Mouse (Mus musculus): ENCODE results near the gene Xkr8. TPM values are rescaled to one million over a fixed set of nuclear protein-coding genes. Genes with fewer than 3 reads are reported as not detected.

Gene Xkr8
- total and polyA plus RNA-seq, 3 experiments = 3.8 to 8.6 (median 4.9) TPM

- no peak for DNase-seq (ENCODE audit: extremely low read depth)
- peak overlapping the region in 2 of 3 experiments; percentile 66 to 77 for H3K4me3 ChIP-seq (replicated peaks in 1 of 3; ENCODE audit: low read depth in 2 of 3, low read length in 2 of 3, poor library complexity in 1 of 3)
- TF ChIP-seq POLR2AphosphoS2 (IDR thresholded peaks at IDR 0.05; ENCODE audit: low read depth, low read length) (no peak), GABPA (IDR thresholded peaks at IDR 0.05; ENCODE audit: insufficient replicate concordance, low read depth, low read length) (no peak), PAX5 (IDR thresholded peaks at IDR 0.05; ENCODE audit: low read length) (no peak), CHD1 (IDR thresholded peaks at IDR 0.05; ENCODE audit: low read depth, low read length) (no peak), CHD2 (IDR thresholded peaks at IDR 0.05; ENCODE audit: low read length) (no peak), CTCF (conservative IDR thresholded peaks at IDR 0.05 in 1 of 2, IDR thresholded peaks at IDR 0.05 in 1 of 2; ENCODE audit: low read depth in 2 of 2, low read length in 2 of 2) (no peak), MEF2A (IDR thresholded peaks at IDR 0.05; ENCODE audit: borderline replicate concordance, low read depth, low read length) (no peak), NRF1 (IDR thresholded peaks at IDR 0.05; ENCODE audit: low read depth, low read length) (no peak), POLR2A (IDR thresholded peaks at IDR 0.05; ENCODE audit: low read depth, low read length) (no peak), ZKSCAN1 (IDR thresholded peaks at IDR 0.05; ENCODE audit: borderline replicate concordance, low read depth, low read length) (no peak), ZNF384 (IDR thresholded peaks at IDR 0.05; ENCODE audit: low read depth, low read length) (no peak), E2F4 (IDR thresholded peaks at IDR 0.05; ENCODE audit: insufficient replicate concordance, low read depth, low read length) (no peak), MYC (IDR thresholded peaks at IDR 0.05; ENCODE audit: low read depth, low read length) (no peak), ZC3H11A (IDR thresholded peaks at IDR 0.05; ENCODE audit: low read depth, low read length) (no peak), MAX (IDR thresholded peaks at IDR 0.05; ENCODE audit: low read length) (no peak), ZMIZ1 (IDR thresholded peaks at IDR 0.05; ENCODE audit: low read depth, low read length) (no peak), MXI1 (IDR thresholded peaks at IDR 0.05; ENCODE audit: low read depth, low read length) (no peak), EP300 (IDR thresholded peaks at IDR 0.05; ENCODE audit: low read length) (no peak), JUND (conservative IDR thresholded peaks at IDR 0.05; ENCODE audit: low read depth, low read length) (no peak)
- H3K4me2 ChIP-seq (ENCODE audit: insufficient read depth, low read depth, poor library complexity, severe bottlenecking) = peak overlapping the region; percentile 48; the same call in 1 of the 2 replicates
- in situ Hi-C loops (cut with MboI; ENCODE audit: low pct_ligation_motif_present, low pct_unique_long_range_greater_than_20kb, low sequenced_read_pairs) = no loop called here
- no peaks in the 10 kb centered on the region for H3K9me3 ChIP-seq (replicated peaks; ENCODE audit: low read length)
- H3K36me3 ChIP-seq (replicated peaks in 1 of 2; ENCODE audit: control insufficient read depth in 1 of 2, insufficient read depth in 1 of 2, low read length in 1 of 2) = peaks cover 0 to 2% of the 10 kb centered on the region in 2 experiments
- H3K9ac ChIP-seq (ENCODE audit: insufficient read depth, low read depth) = 0 out of 2 replicates have a peak overlapping the region, but pooled peaks have one; percentile 67
- H3K79me2 ChIP-seq (replicated peaks; ENCODE audit: control insufficient read depth, extremely low read depth, insufficient read depth, poor library complexity, severe bottlenecking) = no peaks in the 10 kb centered on the region
- dilution Hi-C loops (cut with MboI; ENCODE audit: extremely low pct_ligation_motif_present, extremely low pct_unique_long_range_greater_than_20kb, low sequenced_read_pairs) = no loop called here
- H3K4me1 ChIP-seq (ENCODE audit: control insufficient read depth in 1 of 2, insufficient read depth in 2 of 2) = peaks cover 7 to 36% of the 10 kb centered on the region in 2 experiments
- peaks cover 17% of the 10 kb centered on the region for H3K27me3 ChIP-seq (replicated peaks)
- no peak overlapping the region for H3K27ac ChIP-seq (ENCODE audit: insufficient read depth, low read depth)
These were observed 25.4 kb upstream of the Xkr8 start for GRCm38 (mm10) chr4:132757633-132758351.

GRCm38 (mm10) chr4:132756974-132757373 lies 24.6 kb upstream of the Xkr8 start, which contains the start of gene Smpdl3b:
Smpdl3b (minus strand) TSS chr4:132757252.
- H3K4me2 ChIP-seq (ENCODE audit: insufficient read depth, low read depth, poor library complexity, severe bottlenecking) = peak within 1 kb of the TSS; percentile 48
- no peaks in the 10 kb centered on the region for H3K9me3 ChIP-seq (replicated peaks; ENCODE audit: low read length)
- no peaks in the 10 kb centered on the region for H3K79me2 ChIP-seq (replicated peaks; ENCODE audit: control insufficient read depth, extremely low read depth, insufficient read depth, poor library complexity, severe bottlenecking)
- H3K27me3 ChIP-seq (replicated peaks) = peaks cover 17% of the 10 kb centered on the region
- DNase-seq (ENCODE audit: extremely low read depth) = no peak
- H3K27ac ChIP-seq (ENCODE audit: insufficient read depth, low read depth) = no peak within 1 kb of the TSS
- in situ Hi-C loops (cut with MboI; ENCODE audit: low pct_ligation_motif_present, low pct_unique_long_range_greater_than_20kb, low sequenced_read_pairs) (no loop called here), dilution Hi-C loops (cut with MboI; ENCODE audit: extremely low pct_ligation_motif_present, extremely low pct_unique_long_range_greater_than_20kb, low sequenced_read_pairs) (no loop called here)
- peaks cover 0 to 2% of the 10 kb centered on the region in 2 experiments for H3K36me3 ChIP-seq (replicated peaks in 1 of 2; ENCODE audit: control insufficient read depth in 1 of 2, insufficient read depth in 1 of 2, low read length in 1 of 2)
- peak within 1 kb of the TSS; percentile 67 for H3K9ac ChIP-seq (ENCODE audit: insufficient read depth, low read depth)
- H3K4me1 ChIP-seq (ENCODE audit: control insufficient read depth in 1 of 2, insufficient read depth in 2 of 2) = peaks cover 10 to 36% of the 10 kb centered on the region in 2 experiments
- H3K4me3 ChIP-seq (replicated peaks in 1 of 3; ENCODE audit: low read depth in 2 of 3, low read length in 2 of 3, poor library complexity in 1 of 3) = peak within 1 kb of the TSS; percentile 50 to 77 (median 66)
- peak; percentile 43; the same call in 1 of the 2 replicates for TF ChIP-seq POLR2A (IDR thresholded peaks at IDR 0.05; ENCODE audit: low read depth, low read length)
- TF ChIP-seq MYC (IDR thresholded peaks at IDR 0.05; ENCODE audit: low read depth, low read length) = peak; percentile 87
- peak; percentile 92 for TF ChIP-seq MAX (IDR thresholded peaks at IDR 0.05; ENCODE audit: low read length)
- peak in 1 of 2 experiments; percentile 49; a peak in 2 of 4 replicates for TF ChIP-seq CTCF (conservative IDR thresholded peaks at IDR 0.05 in 1 of 2, IDR thresholded peaks at IDR 0.05 in 1 of 2; ENCODE audit: low read depth in 2 of 2, low read length in 2 of 2)
- TF ChIP-seq SMC3 (IDR thresholded peaks at IDR 0.05; ENCODE audit: low read depth, low read length) = peak; percentile 35
- no peak for TF ChIP-seq ZNF384 (IDR thresholded peaks at IDR 0.05; ENCODE audit: low read depth, low read length)
- TF ChIP-seq RAD21 (IDR thresholded peaks at IDR 0.05; ENCODE audit: low read depth, low read length) = peak; percentile 31
- no peak for TF ChIP-seq PAX5 (IDR thresholded peaks at IDR 0.05; ENCODE audit: low read length)
- TF ChIP-seq JUN (IDR thresholded peaks at IDR 0.05; ENCODE audit: insufficient read depth, low read depth, low read length) = no peak
- TF ChIP-seq EP300 (IDR thresholded peaks at IDR 0.05; ENCODE audit: low read length) = no peak
- no peak for TF ChIP-seq TCF12 (IDR thresholded peaks at IDR 0.05; ENCODE audit: low read depth, low read length)
- TF ChIP-seq KAT2A (IDR thresholded peaks at IDR 0.05; ENCODE audit: insufficient replicate concordance, low read length) = no peak
- no peak for TF ChIP-seq BHLHE40 (IDR thresholded peaks at IDR 0.05; ENCODE audit: low read depth, low read length)
- no peak for TF ChIP-seq MAZ (IDR thresholded peaks at IDR 0.05; ENCODE audit: low read depth, low read length)
- TF ChIP-seq ELF1 (IDR thresholded peaks at IDR 0.05; ENCODE audit: low read depth, low read length) = 0 out of 2 replicates have a peak, but pooled peaks have one; percentile 16
- 0 out of 2 replicates have a peak, but pooled peaks have one; percentile 22 for TF ChIP-seq MEF2A (IDR thresholded peaks at IDR 0.05; ENCODE audit: borderline replicate concordance, low read depth, low read length)
- TF ChIP-seq NRF1 (IDR thresholded peaks at IDR 0.05; ENCODE audit: low read depth, low read length) = peak; percentile 15; the same call in 1 of the 2 replicates
- TF ChIP-seq CHD1 (IDR thresholded peaks at IDR 0.05; ENCODE audit: low read depth, low read length) = peak; percentile 50; the same call in 1 of the 2 replicates
- peak; percentile 65; the same call in 1 of the 2 replicates for TF ChIP-seq SIN3A (IDR thresholded peaks at IDR 0.05; ENCODE audit: low read length)
- TF ChIP-seq IRF4 (IDR thresholded peaks at IDR 0.05; ENCODE audit: low read depth, low read length) = no peak
- no peak for TF ChIP-seq E2F4 (IDR thresholded peaks at IDR 0.05; ENCODE audit: insufficient replicate concordance, low read depth, low read length)
